Comparison of ENCODE assay signal across 9 mouse cellular contexts in genomic region chr1:18106720-18107355, GRCm38 (mm10). TPM values are rescaled to one million over a fixed set of nuclear protein-coding genes. Genes with fewer than 3 reads are reported as not detected.
DNase-seq lines count a peak whose midpoint lies in the region; ATAC-seq lines count a peak whose summit lies in the region.
"Had no signal": no experiment of that assay in that cellular context is flagged by ENCODE, and none has a peak within 500 bp of the region (broad histone marks: within the 10 kb centered on the region; RNA-seq: fewer than 3 reads in every experiment).

No protein-coding gene starts in this region.

- H3K9me3 ChIP-seq in forebrain, embryonic 15.5 days, result no peaks in the 10 kb centered on the region
- H3K9me3 ChIP-seq in neural tube, embryonic 14.5 days (ENCODE audit: control insufficient read depth, low read length), result no peaks in the 10 kb centered on the region

- H3K4me1 ChIP-seq in forebrain, embryonic 15.5 days, result no peaks in the 10 kb centered on the region
- H3K4me1 ChIP-seq in neural tube, embryonic 14.5 days (ENCODE audit: control insufficient read depth, insufficient read depth, low read length), result no peaks in the 10 kb centered on the region

- no peaks in the 10 kb centered on the region for H3K36me3 ChIP-seq in forebrain, embryonic 15.5 days
- no peaks in the 10 kb centered on the region for H3K36me3 ChIP-seq in neural tube, embryonic 14.5 days (ENCODE audit: control insufficient read depth, insufficient read depth, low read length)

- H3K27me3 ChIP-seq in forebrain, embryonic 15.5 days, result no peaks in the 10 kb centered on the region
- H3K27me3 ChIP-seq in neural tube, embryonic 14.5 days (ENCODE audit: control insufficient read depth, insufficient read depth, low read length), result no peaks in the 10 kb centered on the region

- no peak overlapping the region for H3K4me2 ChIP-seq in forebrain, embryonic 15.5 days (replicated peaks)
- H3K4me2 ChIP-seq in neural tube, embryonic 14.5 days (ENCODE audit: low read depth, low read length), result no peak overlapping the region

- no peak overlapping the region for H3K27ac ChIP-seq in forebrain, embryonic 15.5 days (replicated peaks)
- no peak overlapping the region for H3K27ac ChIP-seq in neural tube, embryonic 14.5 days (ENCODE audit: low read depth, low read length)

- intact Hi-C loops in left cerebral cortex, postnatal 25 days (cut with DNase I), result loop anchor here (1.0 to 10.0 kb wide), 3 partner anchors 127 to 944 kb away; no protein-coding TSS in a partner anchor
- intact Hi-C loops in left cerebral cortex, postnatal 36 days (cut with DNase I), result loop anchor here (1.0 to 5.0 kb wide), 2 partner anchors 126 to 945 kb away; no protein-coding TSS in a partner anchor

- DNase-seq in left cerebral cortex, postnatal 25 days (ENCODE audit: low spot score in 2 of 2), result peak; percentile 7 to 30
- DNase-seq in left cerebral cortex, postnatal 36 days (ENCODE audit: low spot score in 2 of 2), result no peak
- DNase-seq in R1 (ENCODE audit: low read depth, low spot score), result peak; percentile 65
- no peak for DNase-seq in ovary, postnatal 36 days (ENCODE audit: low spot score)
- DNase-seq in heart, postnatal 4 days, result no peak

- WGBS in forebrain, embryonic 15.5 days, result 36% methylated on average over 5 of the region's 5 CpGs
- 31% methylated on average over 5 of the region's 5 CpGs for WGBS in neural tube, embryonic 14.5 days

- no peak overlapping the region for H3K4me3 ChIP-seq in forebrain, embryonic 15.5 days
- no peak overlapping the region for H3K4me3 ChIP-seq in neural tube, embryonic 14.5 days (ENCODE audit: low read depth, low read length)

- peak; percentile 72; the same call in 1 of the 2 replicates for ATAC-seq in forebrain, embryonic 15.5 days (replicated peaks)
- peak; percentile 78 for ATAC-seq in neural tube, embryonic 14.5 days (ENCODE audit: low read depth)

- no peak overlapping the region for H3K9ac ChIP-seq in forebrain, embryonic 15.5 days (replicated peaks)
- H3K9ac ChIP-seq in neural tube, embryonic 14.5 days (replicated peaks; ENCODE audit: low read depth, low read length), result no peak overlapping the region

RNA-seq across cellular contexts. Expression of gene Crisp4, which starts 38.9 kb away (rescaled TPM):
- not detected for total RNA-seq in left cerebral cortex, postnatal 25 days (2021)
- not detected for total RNA-seq in left cerebral cortex, postnatal 36 days (2021)
- polyA plus RNA-seq in forebrain, embryonic 15.5 days (2015; fragmentation: Nextera tagmentation; extraction: Ambion mirVana), result not detected in 2 replicates
- not detected in 2 replicates for polyA plus RNA-seq in neural tube, embryonic 14.5 days (2014; fragmentation: Nextera tagmentation; extraction: Ambion mirVana)
- total RNA-seq in heart, postnatal 4 days (2021), result not detected
- total RNA-seq: gastrocnemius, postnatal 4 days; left cerebral cortex, adult 18-20 months had no signal

Comparison
In these comparisons a context has a peak if more than half of its experiments do, and no peak if none do; other contexts are left out.
1. DNase-seq: peak in left cerebral cortex, postnatal 25 days (2 of 2) and R1 (single experiment); none in left cerebral cortex, postnatal 36 days (0 of 2), ovary, postnatal 36 days (single experiment) and heart, postnatal 4 days (single experiment).